ENCODE assay signal across 10 mouse cellular contexts in the genomic region with DNA sequence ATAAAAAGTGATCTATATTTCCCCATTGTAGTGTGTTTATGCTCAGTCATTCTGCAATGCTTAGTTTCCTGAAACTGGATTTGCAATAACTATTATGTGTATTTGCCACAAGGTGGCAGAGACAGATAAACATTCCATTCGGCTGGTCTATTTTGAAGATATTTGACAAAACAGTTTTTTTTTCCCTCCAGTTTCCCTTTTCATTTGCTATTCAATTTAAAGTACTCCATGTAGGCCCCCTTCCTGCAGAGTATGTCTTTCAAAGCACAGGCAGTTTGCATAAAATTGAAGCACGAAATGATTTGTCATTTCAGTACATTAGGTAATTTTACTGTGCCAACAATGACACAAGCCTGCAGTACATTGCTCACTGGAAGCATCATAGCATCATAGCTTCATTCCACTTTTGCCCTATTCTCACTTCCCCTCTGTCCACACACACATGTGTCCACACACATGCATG.
DNase-seq lines count a peak whose midpoint lies in the region; ATAC-seq lines count a peak whose summit lies in the region.
"Had no signal": no experiment of that assay in that cellular context is flagged by ENCODE, and none has a peak within 500 bp of the region (broad histone marks: within the 10 kb centered on the region; RNA-seq: fewer than 3 reads in every experiment).

No protein-coding gene starts in this region.

- H3K4me2 ChIP-seq in midbrain, embryonic 13.5 days (replicated peaks): no peak overlapping the region
- no peak overlapping the region for H3K4me2 ChIP-seq in embryonic facial prominence, embryonic 14.5 days (ENCODE audit: low read depth, low read length)

- H3K4me3 ChIP-seq in heart, embryonic 10.5 days: no peak overlapping the region
- H3K4me3 ChIP-seq in midbrain, embryonic 13.5 days (replicated peaks): no peak overlapping the region
- no peak overlapping the region for H3K4me3 ChIP-seq in midbrain, embryonic 10.5 days
- H3K4me3 ChIP-seq in embryonic facial prominence, embryonic 14.5 days (ENCODE audit: low read depth, low read length): no peak overlapping the region
- H3K4me3 ChIP-seq: megakaryocyte, embryonic 14.5 days had no signal

- H3K4me1 ChIP-seq in heart, embryonic 10.5 days: 0 out of 2 replicates have a peak, but pooled peaks cover 3% of the 10 kb centered on the region
- H3K4me1 ChIP-seq in midbrain, embryonic 13.5 days (replicated peaks): 0 out of 2 replicates have a peak, but pooled peaks cover 3% of the 10 kb centered on the region
- H3K4me1 ChIP-seq in midbrain, embryonic 10.5 days: no peaks in the 10 kb centered on the region
- H3K4me1 ChIP-seq in embryonic facial prominence, embryonic 14.5 days (ENCODE audit: control insufficient read depth, insufficient read depth, low read length): no peaks in the 10 kb centered on the region
- H3K4me1 ChIP-seq: megakaryocyte, embryonic 14.5 days had no signal

- H3K9me3 ChIP-seq in heart, embryonic 10.5 days: no peaks in the 10 kb centered on the region
- no peaks in the 10 kb centered on the region for H3K9me3 ChIP-seq in midbrain, embryonic 13.5 days
- H3K9me3 ChIP-seq in midbrain, embryonic 10.5 days (replicated peaks): no peaks in the 10 kb centered on the region
- no peaks in the 10 kb centered on the region for H3K9me3 ChIP-seq in embryonic facial prominence, embryonic 14.5 days (ENCODE audit: control insufficient read depth, low read length)

- no peaks in the 10 kb centered on the region for H3K27me3 ChIP-seq in heart, embryonic 10.5 days (ENCODE audit: insufficient read depth, poor library complexity, severe bottlenecking)
- no peaks in the 10 kb centered on the region for H3K27me3 ChIP-seq in midbrain, embryonic 13.5 days
- no peaks in the 10 kb centered on the region for H3K27me3 ChIP-seq in midbrain, embryonic 10.5 days (ENCODE audit: low read depth, poor library complexity, severe bottlenecking)
- H3K27me3 ChIP-seq in embryonic facial prominence, embryonic 14.5 days (replicated peaks; ENCODE audit: control insufficient read depth, insufficient read depth, low read length): no peaks in the 10 kb centered on the region
- H3K27me3 ChIP-seq: megakaryocyte, embryonic 14.5 days had no signal

- intact Hi-C loops in heart, postnatal 10 days (cut with DNase I): loop anchor here (1.0 to 10.0 kb wide), 2 partner anchors 248 to 285 kb away; no protein-coding TSS in a partner anchor

- no peak overlapping the region for H3K27ac ChIP-seq in heart, embryonic 10.5 days
- H3K27ac ChIP-seq in midbrain, embryonic 13.5 days: no peak overlapping the region
- H3K27ac ChIP-seq in midbrain, embryonic 10.5 days (replicated peaks): no peak overlapping the region
- no peak overlapping the region for H3K27ac ChIP-seq in embryonic facial prominence, embryonic 14.5 days (replicated peaks; ENCODE audit: low read depth, low read length)

- 66% methylated on average over 2 of the region's 2 CpGs for WGBS in heart, embryonic 10.5 days
- 70% methylated on average over 2 of the region's 2 CpGs for WGBS in midbrain, embryonic 13.5 days
- WGBS in midbrain, embryonic 10.5 days: 86% methylated on average over 2 of the region's 2 CpGs
- WGBS in embryonic facial prominence, embryonic 14.5 days: 45% methylated on average over 2 of the region's 2 CpGs

- peak; percentile 5 to 7 for DNase-seq in heart, postnatal 10 days
- DNase-seq in heart, embryonic 10.5 days (ENCODE audit: low spot score): no peak
- no peak for DNase-seq in midbrain, embryonic 10.5 days (ENCODE audit: low spot score)
- DNase-seq in embryonic facial prominence, embryonic 14.5 days (ENCODE audit: low spot score): peak; percentile 66
- peak; percentile 50 for DNase-seq in retina, postnatal 1 day
- no peak for DNase-seq in yolk sac, embryonic 10.5 days (ENCODE audit: low spot score)
- DNase-seq in heart, adult 18-20 months: no peak
- DNase-seq: thymus, postnatal 36 days had no signal

- no peak overlapping the region for H3K9ac ChIP-seq in midbrain, embryonic 13.5 days (replicated peaks)
- no peak overlapping the region for H3K9ac ChIP-seq in embryonic facial prominence, embryonic 14.5 days (ENCODE audit: low read depth, low read length)

- 0 out of 2 replicates have a peak, but pooled peaks have one; percentile 43 for ATAC-seq in midbrain, embryonic 13.5 days
- ATAC-seq in embryonic facial prominence, embryonic 14.5 days (ENCODE audit: low read depth): no peak

- H3K36me3 ChIP-seq in heart, embryonic 10.5 days: no peaks in the 10 kb centered on the region
- H3K36me3 ChIP-seq in midbrain, embryonic 13.5 days: no peaks in the 10 kb centered on the region
- H3K36me3 ChIP-seq in midbrain, embryonic 10.5 days: no peaks in the 10 kb centered on the region
- no peaks in the 10 kb centered on the region for H3K36me3 ChIP-seq in embryonic facial prominence, embryonic 14.5 days (ENCODE audit: control insufficient read depth, insufficient read depth, low read length)

Comparison
In these comparisons a context has a peak if more than half of its experiments do, and no peak if none do; other contexts are left out.
1. DNase-seq: peak in heart, postnatal 10 days (2 of 2), embryonic facial prominence, embryonic 14.5 days (single experiment) and retina, postnatal 1 day (single experiment); none in heart, embryonic 10.5 days (single experiment), midbrain, embryonic 10.5 days (single experiment), yolk sac, embryonic 10.5 days (single experiment) and heart, adult 18-20 months (0 of 2).